Mouse (Mus musculus) left cerebral cortex, adult 9 months (tissue): ENCODE results near the gene Nova2.

Source experiments
- DNase-seq, 2 experiments: peaks; one replicate each; pipeline ENCODE4 v3.0.0; 2022; ENCODE audit warnings: low spot score in 2 of 2

Nova2 gene

DNA sequence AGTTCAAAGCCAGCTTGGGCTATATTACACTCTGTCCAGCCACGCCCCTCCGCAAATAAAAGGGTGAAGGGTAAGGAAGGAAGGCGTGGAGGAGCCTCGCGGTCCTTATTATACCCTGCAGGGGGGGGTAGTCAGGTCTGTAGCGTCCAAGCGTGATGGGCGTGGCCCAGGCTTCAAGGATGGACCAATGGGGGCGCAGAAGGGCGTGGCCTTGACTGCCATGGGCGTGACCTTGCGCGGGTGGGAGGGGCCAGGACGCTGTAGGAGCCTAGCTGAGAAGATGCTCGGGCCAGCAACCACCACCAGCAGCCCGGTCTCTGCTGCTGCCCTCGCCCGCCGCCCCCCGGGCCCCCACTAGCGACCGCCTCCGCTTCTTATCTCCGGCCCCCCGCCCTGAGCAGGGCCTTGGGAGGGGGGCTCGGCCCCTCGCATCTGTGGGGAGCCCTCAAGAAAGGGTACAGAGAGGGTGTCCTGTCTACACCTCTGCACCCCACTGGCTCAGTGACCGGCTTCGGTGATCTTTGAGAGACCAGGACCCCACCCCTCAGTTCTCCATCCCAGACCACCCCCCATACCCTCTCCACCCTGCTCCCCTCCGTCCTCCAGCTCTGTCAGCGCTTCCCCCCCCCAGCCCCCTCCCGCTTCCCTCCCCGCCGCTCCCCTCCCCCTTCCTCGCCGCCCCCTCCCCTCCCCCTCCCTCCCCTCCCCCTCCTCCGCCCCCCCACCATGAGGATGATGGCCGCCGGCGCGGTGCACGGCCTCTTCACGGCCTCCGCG is at the start of gene Nova2:
TSS of gene Nova2 (plus strand) at position 727 of the 777 bp plus-strand sequence.
- DNase-seq = peak; percentile 93 to 98

DNA sequence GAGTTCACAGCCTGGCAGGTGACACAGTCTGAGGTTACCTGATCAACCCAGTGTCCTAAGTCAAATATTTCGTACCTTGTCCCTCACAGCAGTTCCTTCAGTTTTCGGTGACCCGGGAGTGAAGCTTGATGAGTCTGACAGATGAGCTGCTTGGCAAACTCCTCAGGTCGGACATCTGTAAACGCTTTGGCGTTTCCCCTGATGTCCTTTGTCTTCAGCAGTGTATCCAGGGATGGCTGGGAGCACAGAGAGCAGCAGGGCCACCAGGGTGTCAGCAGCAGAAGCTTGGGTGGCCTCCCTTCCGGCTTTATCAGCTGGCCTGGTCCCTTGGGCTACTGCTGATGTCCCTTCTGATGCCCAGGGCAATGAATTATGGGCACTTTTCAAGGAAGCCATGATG is 47.0 kb upstream of the Nova2 start:
- DNase-seq = no peak

DNA sequence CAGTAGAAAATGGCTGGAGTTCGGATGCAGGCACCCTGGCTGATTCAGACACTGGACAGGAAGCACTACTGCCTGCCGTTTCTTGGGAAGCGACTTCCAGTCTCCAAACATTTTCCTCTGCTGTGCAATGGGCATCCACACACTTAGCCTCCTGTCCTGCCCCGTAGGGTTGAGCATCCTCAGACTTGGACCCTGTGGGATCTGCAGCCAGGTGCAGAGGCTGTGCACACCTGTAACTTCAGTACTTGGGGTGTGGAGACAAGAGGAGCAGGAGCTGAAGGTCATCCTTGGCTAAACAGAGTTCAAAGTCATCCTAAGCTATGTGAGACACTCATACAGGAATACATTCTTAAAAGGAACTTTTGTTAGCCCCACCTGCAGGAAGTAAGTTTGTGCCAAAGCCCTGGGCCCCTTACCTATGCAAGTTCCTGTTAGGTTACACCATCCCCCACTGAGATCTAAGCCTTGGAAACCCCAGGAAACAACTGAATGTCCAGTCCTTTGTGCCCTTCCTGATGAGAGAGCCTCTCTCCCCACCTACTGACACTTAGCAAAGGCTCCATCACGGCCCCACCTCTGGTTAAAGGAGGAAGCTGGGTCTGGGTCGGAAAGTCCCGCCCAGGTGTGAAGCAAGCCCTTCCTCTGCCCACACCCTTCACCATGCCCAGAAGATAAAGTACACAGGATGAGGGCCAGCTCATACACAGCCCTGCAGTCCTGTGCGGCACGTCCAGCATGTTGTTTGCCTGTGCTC is 41.5 kb upstream of the Nova2 start:
- no peak for DNase-seq

DNA sequence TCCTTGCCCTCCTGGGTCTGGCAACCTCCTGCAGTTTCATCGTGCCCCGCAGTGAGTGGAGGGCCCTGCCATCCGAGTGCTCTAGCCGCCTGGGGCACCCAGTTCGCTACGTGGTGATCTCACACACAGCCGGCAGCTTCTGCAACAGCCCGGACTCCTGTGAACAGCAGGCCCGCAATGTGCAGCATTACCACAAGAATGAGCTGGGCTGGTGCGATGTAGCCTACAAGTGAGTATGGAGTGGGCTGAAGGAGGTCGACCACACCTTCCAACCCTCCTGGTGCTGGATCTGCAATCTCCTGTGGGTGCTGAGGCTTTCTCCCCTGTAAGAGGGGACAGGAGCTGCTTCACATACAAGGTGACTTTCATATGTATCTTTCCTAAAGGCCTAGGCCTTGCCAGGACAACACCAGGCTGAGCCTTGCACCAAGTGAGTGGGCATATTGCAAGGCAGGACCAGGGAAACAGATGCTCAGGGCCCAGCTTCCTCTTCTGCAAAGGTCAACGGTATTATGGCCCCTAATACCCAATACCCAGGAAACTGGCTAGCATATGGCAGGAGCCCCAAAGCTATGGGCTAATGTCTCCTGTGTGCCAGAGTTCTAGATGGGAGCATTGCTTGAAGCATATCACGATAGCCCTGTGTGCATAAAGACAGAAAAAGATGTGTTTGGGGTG is 40.8 kb upstream of the Nova2 start:
- DNase-seq = no peak

DNA sequence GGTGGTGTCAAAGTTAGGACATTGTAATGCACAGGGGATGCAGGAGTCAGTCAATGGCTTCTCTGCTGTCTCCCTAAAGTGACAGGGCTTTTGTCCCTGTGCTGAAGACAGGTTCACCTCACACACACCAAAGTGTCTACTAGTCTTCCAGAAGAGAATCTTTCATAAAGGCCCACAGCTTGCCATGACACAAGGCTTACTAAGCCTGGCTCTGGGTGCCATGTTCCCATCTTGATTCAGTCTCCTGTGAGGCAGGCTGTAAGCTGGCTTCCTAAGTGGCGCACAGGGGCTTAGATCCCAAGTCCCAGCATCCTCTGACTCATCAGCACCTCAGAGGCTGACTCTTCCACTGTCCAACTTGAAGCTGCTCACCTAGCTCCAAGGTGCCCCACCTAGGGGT is 38.7 kb upstream of the Nova2 start:
- no peak for DNase-seq

DNA sequence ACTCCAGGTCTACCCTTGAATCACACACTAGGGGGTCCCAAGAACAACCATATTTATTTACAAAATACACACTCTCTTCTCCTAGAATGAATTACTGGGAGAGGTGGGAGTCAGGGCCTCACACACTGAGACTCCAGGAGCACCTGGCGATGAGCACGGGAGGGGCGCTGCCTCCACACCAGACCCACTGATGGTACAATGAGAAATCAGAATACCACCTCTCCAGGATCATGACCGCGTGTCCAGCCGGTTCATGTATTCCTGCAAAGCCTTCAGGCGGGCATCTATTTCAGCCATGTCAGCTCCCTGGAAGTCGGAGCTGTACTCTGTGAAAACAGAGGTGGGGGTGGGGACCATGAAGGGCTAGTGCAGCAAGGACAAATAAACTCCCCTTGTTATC is 34.8 kb upstream of the Nova2 start:
- no peak for DNase-seq

DNA sequence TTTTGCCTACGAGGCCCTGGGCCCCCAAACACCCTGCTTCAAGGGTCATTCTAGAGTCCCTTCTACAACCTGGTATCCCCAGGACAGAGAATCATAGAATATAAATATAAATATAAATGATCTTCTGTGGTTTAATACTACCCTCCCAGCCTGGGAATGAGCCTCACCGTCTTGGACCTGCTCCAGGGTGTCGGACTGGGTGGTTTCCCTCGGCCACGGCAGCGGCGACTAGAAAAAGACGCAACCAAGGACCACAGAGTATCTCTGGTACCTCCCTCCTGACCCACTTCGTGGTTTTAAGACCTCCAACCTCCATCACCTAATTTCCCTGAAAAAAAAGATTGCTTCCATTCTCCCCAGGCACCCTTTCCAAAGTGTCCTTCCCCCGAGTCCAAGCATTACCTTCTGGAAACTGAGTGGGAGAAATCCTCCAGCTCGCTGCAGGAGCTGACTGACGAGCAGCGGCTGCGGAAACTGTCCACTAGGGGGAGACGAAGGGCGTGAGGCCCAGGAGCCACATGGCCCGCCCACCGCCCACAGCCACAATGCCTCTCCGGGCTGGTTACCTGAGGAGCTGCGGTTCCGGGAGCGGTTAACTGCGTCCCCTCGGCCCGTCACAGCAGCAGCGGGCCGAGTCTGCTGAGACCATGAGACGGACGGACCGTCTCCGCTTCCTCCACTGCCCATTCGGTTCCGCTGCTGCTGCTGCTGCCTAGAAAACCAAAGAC is 33.7 kb upstream of the Nova2 start:
- DNase-seq = peak; percentile 74 to 90

DNA sequence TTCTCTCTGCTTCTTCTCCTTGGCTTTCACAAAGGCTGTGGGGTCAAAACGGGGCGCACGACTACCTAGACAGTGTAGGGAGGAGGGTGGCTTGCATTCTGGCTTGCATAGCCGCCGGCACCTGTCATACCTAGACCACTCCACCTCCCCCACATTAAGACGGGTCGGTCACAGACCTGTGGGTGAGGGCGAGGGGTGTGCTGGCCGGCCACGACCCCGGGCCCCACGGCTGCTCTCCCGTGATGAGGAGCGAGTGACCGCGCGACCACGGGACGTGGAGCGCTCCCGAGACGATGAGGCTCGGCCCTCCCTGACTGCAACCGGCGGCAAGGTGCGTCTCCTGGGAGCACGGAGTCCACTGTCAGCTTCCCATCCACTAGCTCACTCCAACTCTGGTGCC is 32.7 kb upstream of the Nova2 start:
- no peak for DNase-seq

DNA sequence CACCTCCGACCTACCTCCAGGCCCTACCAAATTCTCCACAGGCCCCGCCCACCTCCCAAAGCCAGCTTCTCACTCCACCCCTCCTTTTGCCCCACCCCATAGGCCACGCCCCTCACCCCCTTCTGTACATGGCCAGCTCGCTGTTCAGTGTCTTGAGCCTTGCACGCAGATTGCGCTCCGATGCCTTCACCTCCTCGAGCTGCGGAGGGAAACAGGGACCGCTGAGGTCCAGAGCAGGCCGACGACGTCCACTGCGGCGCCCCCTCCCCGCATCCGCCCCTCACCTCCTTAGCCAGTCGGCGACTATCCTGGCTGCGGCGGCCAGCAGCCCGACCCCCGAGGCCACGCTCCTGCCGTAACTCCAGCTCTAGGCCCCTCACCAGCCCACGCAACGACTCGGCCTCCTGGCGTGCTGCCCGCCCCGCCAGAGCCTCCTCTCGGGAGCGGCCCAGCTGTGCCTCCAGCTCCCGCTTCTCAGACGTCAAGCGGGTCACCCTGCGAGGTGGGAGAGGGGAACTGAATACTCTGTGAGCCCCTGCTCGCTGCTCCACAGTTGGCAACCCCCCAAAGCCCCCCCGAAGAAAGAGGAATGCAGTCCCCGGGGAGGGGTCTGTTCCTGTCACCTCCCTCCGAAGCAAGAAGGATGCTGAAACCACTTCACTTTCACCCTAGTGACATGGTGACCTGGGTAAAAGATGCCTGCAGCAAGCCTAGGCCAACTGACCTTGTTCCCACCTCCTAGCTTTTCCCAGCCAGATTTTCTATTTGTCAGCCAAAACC is 31.8 kb upstream of the Nova2 start:
- no peak for DNase-seq

DNA sequence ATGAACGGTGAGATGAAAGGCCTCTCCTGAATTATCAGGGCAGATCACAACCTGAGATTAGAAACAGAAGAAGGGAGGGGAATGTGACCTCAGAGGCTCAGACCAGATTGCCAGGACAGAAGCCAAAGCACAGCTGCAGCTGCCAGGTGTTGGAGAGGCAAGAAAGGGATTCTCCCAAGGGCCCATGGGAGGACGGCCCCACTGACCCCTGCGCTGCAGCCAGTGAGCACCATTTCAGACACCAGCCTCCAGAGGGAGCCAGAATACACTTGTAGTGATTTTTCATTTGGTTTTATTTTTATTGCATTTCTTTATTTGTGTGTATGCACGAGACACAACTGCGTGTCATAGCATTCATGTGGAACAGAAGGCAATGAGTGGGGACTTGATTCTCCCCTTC is 29.2 kb upstream of the Nova2 start:
- peak in 1 of 2 experiments; percentile 60 for DNase-seq

DNA sequence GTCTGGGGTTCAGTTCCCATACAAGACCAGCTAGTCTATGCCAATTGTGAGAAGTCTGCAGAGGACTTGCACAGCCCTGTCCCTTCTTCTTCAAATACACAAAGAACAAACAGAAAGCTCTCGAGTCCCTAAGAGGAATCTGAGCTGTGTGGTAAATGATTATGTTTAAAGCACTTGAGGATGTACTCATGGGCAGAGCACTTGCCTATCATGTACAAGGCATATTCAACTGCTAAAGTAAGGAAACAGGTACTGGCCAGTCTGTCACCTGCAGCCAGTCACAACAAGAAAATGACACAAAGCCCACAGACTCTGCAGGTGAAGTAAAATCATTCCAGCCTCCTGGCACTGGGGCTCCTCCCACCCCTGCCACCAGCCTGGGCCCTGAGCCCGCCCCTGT is 25.2 kb upstream of the Nova2 start:
- no peak for DNase-seq

DNA sequence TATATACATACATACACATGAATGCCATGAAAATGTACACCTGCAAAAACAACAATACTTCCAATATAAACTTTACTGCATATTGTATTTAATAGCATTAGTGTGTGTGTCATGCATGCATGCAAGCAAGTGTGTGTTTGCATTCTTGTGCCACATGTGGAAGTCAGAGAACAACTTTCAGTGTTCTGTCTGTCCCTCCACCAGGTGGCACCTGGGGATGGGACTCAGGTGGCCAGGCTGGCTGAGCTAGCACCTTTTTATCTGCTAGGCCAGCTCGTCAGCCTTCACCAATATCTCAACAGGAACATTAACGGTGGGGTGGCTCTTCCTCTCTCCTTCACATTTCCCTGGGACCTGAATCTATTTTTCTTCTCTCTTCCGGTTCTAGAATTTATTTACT is 23.2 kb upstream of the Nova2 start:
- no peak for DNase-seq

DNA sequence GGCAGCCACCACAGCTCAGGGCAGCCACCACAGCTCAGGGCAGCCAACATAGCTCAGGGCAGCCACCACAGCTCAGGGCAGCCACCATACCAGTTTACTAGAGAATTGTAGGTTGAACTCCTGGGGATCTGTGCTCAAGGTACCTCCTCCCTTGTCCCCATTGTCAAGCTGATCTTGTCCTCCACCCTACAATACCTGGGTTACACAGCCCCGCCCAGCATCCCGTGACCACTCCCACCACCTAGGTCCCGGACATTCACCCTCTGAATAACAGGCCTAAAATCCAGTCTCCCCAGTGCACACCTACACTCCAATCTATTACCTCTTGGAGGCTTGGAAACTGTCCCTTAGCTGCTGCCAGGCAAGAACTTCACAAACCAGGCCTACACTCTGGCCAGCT is 20.7 kb upstream of the Nova2 start:
- DNase-seq = no peak

DNA sequence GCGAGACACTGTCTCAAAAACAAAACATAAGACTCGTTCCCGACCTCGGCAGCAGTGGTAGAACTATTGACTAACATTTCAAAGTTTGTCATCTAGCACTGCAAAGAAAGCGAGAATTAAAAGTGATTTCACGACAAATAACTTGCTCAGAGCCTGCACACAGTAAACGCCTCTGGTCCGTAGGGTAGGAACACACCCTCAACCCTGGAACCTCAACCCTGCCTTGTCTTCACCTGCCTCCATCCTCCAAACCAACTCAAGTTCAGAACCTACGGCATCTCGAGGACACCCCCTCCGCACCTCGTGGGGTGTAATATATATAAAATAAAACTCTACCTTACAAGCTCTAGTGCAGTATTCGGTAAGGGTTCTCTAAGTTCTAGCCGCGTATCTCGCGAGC is 15.9 kb upstream of the Nova2 start:
- no peak for DNase-seq

DNA sequence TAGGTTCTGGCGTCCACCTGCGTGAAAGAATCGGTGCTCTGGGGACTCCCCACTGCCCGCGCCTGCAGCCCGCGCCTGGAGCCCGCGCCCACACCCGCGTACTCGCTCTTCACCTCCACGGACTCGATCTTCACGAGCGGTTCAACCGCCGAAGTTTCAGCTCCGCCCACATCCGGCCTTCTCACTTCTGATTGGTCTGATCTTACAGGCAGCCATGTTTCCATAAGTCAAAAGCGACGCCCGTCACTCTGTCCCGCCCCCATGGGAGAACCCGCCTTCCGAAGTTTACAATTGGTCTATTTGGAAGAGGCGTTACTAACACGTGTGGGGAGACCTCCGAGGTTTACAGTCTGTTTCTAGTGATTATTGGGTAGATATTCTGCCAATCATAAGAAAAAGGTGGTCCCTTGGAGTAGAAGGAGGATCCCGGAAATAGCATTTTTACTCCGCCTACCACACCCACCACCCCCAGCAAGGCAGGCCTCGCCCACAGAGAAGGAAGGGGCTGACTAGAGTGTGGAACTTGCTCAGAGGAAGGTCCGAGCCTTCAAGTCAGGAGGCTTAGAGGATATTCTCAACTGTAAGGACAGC is 15.4 kb upstream of the Nova2 start, which contains the start of gene Ccdc61:
TSS of gene Ccdc61 (minus strand) at position 175 of the 591 bp plus-strand sequence.
- DNase-seq = peak; percentile 98 to 99

DNA sequence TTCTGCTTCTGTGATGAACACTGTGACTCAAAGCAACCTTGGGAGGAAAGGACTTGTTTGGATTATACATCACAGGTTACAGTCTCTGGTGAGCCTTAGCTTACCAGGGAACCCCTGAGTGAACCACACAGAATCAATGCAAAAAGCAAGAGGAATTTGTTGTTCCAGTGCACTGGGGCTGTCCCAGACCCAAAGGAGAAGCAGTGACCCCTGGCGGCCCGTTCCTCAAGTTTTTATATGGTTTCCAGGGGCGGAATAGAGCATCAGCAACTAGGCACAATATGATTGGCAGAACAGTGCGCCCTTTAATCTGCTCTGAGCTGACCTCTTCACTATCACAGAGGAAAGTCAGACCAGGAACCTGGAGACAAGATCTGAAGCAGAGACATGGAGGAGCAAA is 9.4 kb upstream of the Nova2 start:
- DNase-seq = no peak

DNA sequence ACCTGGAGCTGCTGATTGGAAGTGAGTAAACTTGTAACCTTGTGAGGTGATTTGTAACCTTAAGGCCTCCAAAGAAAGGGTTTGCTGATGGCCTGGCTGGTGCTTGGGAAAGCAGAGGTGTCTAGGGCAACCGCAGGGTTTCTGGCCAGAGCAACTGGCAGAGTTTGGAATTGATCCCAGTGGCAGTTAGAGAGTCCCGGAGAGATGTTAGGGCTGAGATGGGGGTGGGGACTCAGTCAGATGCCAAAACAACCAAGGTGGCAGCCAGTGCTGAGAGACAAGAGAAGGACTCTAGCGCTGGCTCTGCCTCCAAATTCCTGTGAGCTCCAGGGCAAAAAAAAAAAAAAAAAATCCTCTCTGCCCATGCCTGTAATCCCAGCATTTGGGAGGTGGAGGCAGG is 7.8 kb upstream of the Nova2 start:
- DNase-seq = no peak

DNA sequence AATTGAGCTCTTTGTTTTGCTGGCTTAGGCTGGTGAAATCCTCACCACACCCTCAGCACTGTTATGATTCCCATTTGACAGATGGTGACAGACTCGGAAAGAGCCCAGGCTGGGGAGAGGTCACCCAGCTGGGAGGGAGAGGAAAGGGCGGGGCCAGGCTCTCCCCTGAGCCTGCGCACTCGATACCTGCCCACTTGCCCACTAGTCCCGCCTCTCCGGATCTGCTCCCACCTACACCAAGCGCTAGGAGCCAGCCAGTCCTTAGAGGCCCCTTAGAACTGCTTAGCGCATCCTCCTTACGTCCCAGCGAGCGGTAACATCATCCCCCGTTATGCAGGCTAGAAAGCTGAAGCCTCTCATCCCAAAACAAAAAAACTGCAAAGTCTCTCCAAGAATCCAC is 4.6 kb upstream of the Nova2 start:
- DNase-seq = peak; percentile 75 to 87

DNA sequence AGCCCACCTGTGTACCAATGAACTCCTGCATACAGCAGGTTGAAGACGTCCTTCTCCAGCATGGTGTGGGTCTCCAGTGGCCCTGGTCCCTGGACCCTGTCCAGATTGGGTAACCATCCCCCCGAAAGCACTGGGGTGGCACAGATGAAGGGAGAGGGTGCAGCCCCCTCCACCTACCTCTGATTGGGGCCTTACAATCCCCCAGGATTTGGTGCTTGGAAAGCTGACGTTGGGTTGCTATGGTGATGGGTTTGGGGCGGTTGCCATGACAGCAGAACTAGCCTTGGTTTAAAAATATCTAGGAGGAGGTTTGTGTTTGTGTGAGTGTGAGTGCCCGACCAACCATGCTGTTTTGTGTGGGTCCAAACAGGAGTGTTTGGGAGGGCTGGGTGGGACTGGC is 2.9 kb upstream of the Nova2 start:
- DNase-seq = peak; percentile 85 to 92

DNA sequence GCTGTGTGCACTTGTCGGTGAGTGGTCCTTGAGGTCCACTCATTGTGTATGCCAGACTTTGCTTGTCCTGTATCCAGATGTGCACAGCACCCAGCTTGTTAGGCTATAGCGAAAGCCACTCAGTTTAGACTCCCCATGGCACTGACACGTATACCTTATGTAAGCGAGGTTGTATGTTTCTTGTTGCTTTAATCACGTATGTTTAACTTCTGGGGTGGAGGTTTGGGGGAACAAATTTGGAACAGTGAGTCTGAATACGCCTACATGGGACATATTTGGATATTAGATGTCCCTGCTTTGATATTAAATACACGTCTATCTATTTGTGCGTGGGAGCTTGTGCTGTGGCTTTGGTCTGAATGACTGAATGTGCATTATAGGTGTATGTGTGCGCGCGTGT is 2.4 kb upstream of the Nova2 start:
- peak in 1 of 2 experiments; percentile 63 for DNase-seq

DNA sequence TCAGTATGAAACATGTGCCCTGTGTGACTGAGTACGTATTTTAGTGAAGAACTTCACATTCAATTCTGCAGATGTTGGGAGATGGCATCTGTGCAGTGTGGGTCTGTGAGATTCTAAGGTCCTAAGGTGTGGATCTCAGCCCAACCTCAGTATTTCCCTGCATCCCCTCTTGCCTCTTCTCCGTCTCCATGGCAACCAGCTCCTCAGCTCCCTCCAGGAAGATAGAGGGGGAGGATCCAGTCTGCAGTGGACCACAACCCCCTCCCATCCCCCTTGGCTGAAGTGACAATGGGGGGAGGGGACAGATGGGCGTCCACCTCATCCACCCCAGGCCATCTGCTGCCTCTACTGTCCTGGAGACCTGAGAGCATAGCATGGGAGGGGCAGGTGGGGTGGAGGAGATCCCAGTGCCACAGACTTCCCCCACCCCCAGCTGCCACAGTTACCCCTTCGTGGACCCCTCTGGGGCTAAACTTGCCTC is 1.9 kb upstream of the Nova2 start:
- DNase-seq = peak in 1 of 2 experiments; percentile 51
